ENCODE assay signal across 8 mouse cellular contexts in genomic region chr5:32863253-32864228, GRCm38 (mm10). TPM values are rescaled to one million over a fixed set of nuclear protein-coding genes. Genes with fewer than 3 reads are reported as not detected.
DNase-seq lines count a peak whose midpoint lies in the region; ATAC-seq lines count a peak whose summit lies in the region.

TSS of gene Depdc5 (plus strand) at chr5:32863701.

- ATAC-seq in forebrain, embryonic 14.5 days = peak; percentile 99
- ATAC-seq in neural tube, embryonic 15.5 days (ENCODE audit: low FRiP score) = peak; percentile 98

- no peaks in the 10 kb centered on the region for H3K27me3 ChIP-seq in forebrain, embryonic 14.5 days (replicated peaks; ENCODE audit: control insufficient read depth, insufficient read depth, low read length)
- no peaks in the 10 kb centered on the region for H3K27me3 ChIP-seq in neural tube, embryonic 15.5 days (replicated peaks)

- H3K9me3 ChIP-seq in forebrain, embryonic 14.5 days (replicated peaks; ENCODE audit: control insufficient read depth, low read length) = no peaks in the 10 kb centered on the region
- no peaks in the 10 kb centered on the region for H3K9me3 ChIP-seq in neural tube, embryonic 15.5 days (replicated peaks)

- peak within 1 kb of the TSS; percentile 76 for H3K4me2 ChIP-seq in forebrain, embryonic 14.5 days (ENCODE audit: low read length)
- H3K4me2 ChIP-seq in neural tube, embryonic 15.5 days = peak within 1 kb of the TSS; percentile 74

- H3K9ac ChIP-seq in forebrain, embryonic 14.5 days (ENCODE audit: low read length) = peak within 1 kb of the TSS; percentile 79
- H3K9ac ChIP-seq in neural tube, embryonic 15.5 days (replicated peaks) = peak within 1 kb of the TSS; percentile 73

- H3K4me1 ChIP-seq in forebrain, embryonic 14.5 days (ENCODE audit: control insufficient read depth, insufficient read depth, low read length) = peaks cover 4% of the 10 kb centered on the region; the same call in 1 of the 2 replicates
- peaks cover 11% of the 10 kb centered on the region for H3K4me1 ChIP-seq in neural tube, embryonic 15.5 days

- peak; percentile 96 for DNase-seq in ES-CJ7 (ENCODE audit: low read depth, low spot score)
- peak; percentile 92 for DNase-seq in cerebellum, adult 11 months
- peak; percentile 95 for DNase-seq in forebrain, embryonic 14.5 days (ENCODE audit: low spot score)
- DNase-seq in heart, postnatal 14 days = peak; percentile 96
- DNase-seq in layer of hippocampus, adult 11-12 months (ENCODE audit: low spot score) = peak; percentile 89
- DNase-seq in lung, adult 18-20 months = peak; percentile 95 to 97
- peak; percentile 95 for DNase-seq in testis, postnatal 14 days (ENCODE audit: low spot score)

- H3K36me3 ChIP-seq in forebrain, embryonic 14.5 days (ENCODE audit: control insufficient read depth, insufficient read depth, low read length) = peaks cover 17% of the 10 kb centered on the region
- H3K36me3 ChIP-seq in neural tube, embryonic 15.5 days = peaks cover 11% of the 10 kb centered on the region

- H3K27ac ChIP-seq in forebrain, embryonic 14.5 days (ENCODE audit: low read depth, low read length) = peak within 1 kb of the TSS; percentile 46; the same call in 1 of the 2 replicates
- H3K27ac ChIP-seq in neural tube, embryonic 15.5 days (replicated peaks) = peak within 1 kb of the TSS; percentile 73

- intact Hi-C loops in heart, postnatal 14 days (cut with DNase I) = loop anchor here (5.0 kb wide), 1 partner anchor 154 kb away; the partner anchor contains the start of gene Ywhah

- WGBS in forebrain, embryonic 14.5 days = 1% methylated on average over 62 of the region's 64 CpGs
- under 1% methylated on average over 61 of the region's 64 CpGs for WGBS in neural tube, embryonic 15.5 days

- H3K4me3 ChIP-seq in forebrain, embryonic 14.5 days (ENCODE audit: low read depth, low read length) = peak within 1 kb of the TSS; percentile 66
- H3K4me3 ChIP-seq in neural tube, embryonic 15.5 days (replicated peaks) = peak within 1 kb of the TSS; percentile 67

RNA-seq across cellular contexts. Expression of gene Depdc5, which starts in this region (rescaled TPM):
- polyA plus RNA-seq in forebrain, embryonic 14.5 days (2014; fragmentation: Nextera tagmentation; extraction: Ambion mirVana) = 19.0 and 23.2 TPM in 2 replicates
- total RNA-seq in heart, postnatal 14 days (2021) = 10 to 100 TPM; 19.3 to 24.2 TPM
- 24.9 and 25.4 TPM in 2 replicates for polyA plus RNA-seq in neural tube, embryonic 15.5 days (2015; fragmentation: Nextera tagmentation; extraction: Ambion mirVana)

Comparison
In these comparisons a context has a peak if more than half of its experiments do, and no peak if none do; other contexts are left out.
1. Peak in every context shown above with its lines: DNase-seq, ATAC-seq, H3K4me3 ChIP-seq and H3K27ac ChIP-seq.